Mouse (Mus musculus): Measurements from ENCODE around the gene Hnf4a.

GRCm38 (mm10) chr2:163613990-163614389 lies 107.4 kb downstream of the Hnf4a start:
- TF ChIP-seq CTCF (IDR thresholded peaks at IDR 0.05; ENCODE audit: extremely low read depth, insufficient read depth, insufficient read length, insufficient replicate concordance) (no peak), POLR2A (IDR thresholded peaks at IDR 0.05; ENCODE audit: low read depth, low read length) (no peak)
